Mouse (Mus musculus) frontal cortex, postnatal 10 days (tissue): ENCODE measurements around the gene P4hb.
A peak's percentile ranks its signal among the peaks of the same experiment; 100 is the strongest.
"Not testable (repeated sequence)": the region's sequence is repeated elsewhere in the genome, so short reads cannot be mapped to it uniquely, and the experiment has no call there.

Experiments used
- DNase-seq, 2 experiments: peaks; one replicate each; pipeline ENCODE4 v3.0.0; 2022; ENCODE audit warnings: low spot score in 2 of 2, mixed read lengths in 1 of 2

P4hb gene

DNA sequence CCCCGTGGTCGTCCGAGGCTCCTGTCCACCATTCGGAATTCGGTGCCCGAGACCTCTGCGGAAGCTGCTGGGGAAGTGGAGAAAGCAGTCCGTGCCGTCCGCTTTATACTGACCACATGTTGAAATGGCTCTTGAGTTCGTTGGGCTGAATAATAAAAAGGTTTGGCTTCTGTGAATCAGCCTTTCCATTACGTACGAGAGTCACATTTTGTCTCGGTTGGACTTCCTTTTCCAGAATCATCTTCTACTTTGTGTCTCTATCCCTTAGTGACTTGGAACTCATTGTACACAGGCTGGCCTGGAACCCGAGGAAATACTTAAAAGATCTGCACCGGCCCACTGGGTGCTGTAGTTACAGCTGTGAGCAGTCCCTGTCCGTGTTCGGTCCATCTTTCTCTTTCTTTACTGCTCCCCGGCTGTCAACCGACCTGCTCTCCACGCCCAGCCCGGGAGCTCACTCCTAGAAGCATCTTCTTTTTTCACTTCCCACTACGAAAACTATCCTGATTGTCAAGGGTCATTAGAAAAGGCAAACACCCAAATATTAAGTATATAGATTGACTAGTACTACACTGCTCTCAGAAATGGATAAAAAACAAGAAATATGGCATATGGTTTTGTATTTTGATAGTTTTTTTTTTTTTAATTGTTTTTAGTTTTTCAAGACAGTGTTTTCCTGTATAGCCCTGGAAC lies 678 bp upstream of the P4hb start:
- no peak for DNase-seq

DNA sequence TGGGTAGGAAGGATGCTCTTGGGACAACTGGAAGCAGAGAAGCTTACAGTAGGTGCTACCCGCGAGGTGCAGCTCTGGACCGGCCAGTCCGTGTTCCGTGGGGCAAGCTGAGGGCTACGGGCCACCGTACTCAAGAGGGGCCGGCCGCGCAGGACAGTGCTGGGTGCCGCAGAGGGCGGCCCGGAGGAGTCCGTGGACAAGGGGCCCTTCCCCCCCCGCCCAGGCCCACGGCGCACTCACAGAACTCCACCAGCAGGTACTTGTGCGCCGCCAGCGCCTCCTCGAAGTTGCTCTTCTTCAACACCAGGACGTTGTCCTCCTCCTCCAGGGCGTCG lies 669 bp downstream of the P4hb start:
- DNase-seq, result no peak

DNA sequence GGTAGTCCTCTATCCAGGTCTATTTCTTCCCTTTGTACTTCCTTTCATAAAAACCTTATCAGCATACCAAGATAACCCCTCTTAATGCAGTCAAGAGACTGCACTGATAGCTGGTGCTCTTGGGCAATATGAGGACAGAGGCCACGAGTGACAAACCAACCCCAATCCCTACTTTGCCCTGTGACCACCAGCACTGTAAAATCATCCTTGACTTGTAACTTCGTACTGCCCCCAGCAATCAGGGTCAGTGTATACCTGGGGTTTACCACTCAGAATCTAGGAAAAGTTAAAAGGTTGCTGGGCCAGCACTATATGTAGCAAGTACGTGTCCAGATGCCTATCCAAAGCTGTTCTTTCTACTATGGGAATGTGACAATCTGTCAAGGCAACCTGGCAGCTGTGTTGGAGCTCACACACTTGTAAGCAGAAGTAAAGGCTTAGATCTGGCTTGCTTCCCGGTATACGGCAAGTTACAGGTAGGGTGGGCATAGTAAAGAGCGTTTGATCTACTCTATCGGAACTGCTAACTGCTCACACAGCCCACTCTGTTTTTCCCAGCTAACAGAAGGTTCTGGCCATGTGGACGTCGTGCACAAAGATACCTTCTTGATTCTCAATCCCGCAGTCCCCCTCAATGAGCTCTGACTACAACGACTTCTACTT lies 1.2 kb downstream of the P4hb start:
- DNase-seq, result no peak

DNA sequence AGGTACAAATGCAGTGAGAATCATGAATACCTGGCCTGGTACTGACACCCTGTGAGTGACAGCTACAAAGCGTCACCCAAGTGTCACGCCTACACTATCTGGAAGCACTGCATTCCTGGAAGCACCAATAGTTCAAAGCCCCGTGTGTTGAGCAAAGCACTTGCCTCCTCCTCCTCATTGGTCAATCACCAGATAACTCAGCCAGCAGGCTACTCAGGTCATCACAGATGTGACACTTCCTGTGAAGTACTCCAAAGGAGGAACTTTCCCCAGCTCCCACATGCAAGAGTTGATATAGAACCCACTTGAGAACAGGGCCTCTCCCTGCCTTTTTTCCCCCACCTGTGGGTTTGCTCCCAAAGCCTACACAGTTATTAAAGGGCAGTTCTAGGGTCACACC lies 1.9 kb downstream of the P4hb start:
- DNase-seq, result no peak

DNA sequence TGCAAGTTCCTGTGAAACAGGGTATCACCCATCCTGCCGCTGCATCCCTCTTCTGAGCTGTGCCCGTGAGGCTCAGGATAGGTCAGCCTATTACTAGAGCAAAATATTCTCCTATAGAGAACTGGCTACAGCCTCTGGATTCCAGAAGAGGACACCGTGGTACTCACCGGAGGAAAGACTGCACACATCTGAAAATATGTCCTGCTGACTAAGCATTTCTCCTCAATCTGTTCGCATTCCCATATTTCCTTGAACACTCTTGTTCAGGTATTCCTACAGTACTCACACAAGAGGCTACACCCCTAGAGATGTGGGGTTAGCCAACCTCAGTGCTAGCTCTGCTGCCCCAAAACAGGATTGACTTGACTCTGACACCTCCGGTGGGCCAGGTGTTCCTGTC lies 4.7 kb downstream of the P4hb start:
- DNase-seq, result no peak

DNA sequence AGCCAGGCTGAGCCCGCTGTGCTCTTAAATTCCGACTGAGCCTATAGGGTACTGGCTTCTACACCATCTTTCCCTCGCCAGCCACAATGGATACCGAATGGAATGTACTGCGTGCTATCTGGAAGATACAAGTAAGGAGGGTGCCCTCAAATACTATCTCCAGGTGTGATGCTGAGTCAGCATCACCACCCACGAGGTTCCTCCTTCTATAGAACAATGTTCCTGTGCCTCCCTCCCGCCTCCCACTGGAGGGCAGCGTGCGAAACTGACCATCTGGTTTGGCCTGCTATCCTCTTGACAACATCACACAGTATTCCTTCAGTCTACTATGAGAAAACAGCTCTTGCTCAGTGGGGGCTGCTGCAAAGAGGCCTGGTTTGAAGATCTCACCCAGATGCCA lies 7.9 kb downstream of the P4hb start:
- DNase-seq, result no peak

DNA sequence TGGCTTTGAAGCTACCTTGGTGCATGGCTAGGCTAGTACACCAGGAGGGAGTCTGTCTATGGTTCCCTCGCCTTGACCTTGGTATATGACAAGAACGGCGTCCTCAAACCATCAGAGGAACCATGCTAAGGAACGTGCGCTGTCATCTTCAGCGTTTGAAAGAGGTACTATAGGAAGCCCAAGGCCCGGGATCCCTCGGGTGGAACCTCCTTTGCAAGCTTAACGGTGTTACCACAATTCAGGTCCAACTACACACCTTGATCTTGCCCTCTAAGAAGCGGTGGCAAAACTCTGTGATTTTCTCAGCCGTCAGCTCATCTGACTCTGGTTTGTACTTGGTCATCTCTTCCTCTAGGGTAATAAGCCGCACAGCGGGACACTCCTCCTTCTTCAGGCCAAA lies 10.1 kb downstream of the P4hb start:
- no peak for DNase-seq

DNA sequence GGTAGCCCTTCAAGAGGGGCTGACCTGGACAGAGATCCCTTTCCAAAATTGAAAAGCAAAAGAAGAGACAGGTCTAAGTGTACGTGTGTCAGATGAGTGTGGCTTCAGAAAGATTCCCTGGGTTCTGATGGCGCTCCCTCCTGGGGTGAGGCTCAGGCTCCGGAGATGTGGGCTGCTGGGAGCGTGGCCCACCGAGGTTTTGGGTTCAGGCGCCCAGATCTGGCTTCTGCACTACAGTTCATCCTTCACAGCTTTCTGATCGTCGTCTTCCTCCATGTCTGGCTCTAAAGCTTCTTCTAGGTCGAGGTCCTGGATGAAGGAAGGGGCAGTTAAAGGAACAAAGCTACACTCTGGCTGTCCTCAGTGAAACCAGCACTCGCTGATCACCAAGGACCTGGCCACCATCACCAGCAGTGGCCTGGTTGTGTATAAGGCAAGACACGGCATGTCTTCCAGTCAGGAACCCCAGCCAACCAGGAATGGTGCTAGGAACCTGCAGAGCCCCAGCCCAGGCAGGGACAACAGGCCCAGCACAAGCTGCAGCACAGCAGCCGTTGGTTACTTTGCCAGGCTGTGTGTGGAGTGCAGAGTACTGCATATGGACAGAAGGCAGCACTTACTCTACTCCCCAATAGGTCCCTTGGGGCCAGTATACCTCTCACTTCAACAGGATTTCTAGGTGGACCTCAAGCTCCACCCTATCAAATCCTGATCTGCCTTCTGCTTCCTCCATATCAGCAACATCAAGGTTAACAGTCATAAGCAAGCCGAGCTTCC lies 11.9 kb downstream of the P4hb start:
- DNase-seq, result no peak

DNA sequence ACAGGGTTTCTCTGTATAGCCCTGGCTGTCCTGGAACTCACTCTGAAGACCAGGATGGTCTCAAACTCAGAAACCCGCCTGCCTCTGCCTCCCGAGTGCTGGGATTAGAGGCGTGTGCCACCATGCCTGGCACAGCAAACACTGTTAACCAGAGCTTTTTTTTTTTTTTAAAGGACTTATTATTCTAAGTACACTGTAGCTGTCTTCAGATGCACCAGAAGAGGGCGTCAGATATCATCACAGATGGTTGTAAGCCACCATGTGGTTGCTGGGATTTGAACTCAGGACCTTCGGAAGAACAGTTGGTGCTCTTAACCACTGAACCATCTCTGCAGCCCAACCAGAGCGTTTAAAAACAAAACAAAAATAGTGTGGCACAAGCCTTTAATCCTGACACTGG lies 14.2 kb downstream of the P4hb start:
- DNase-seq, result not testable (repeated sequence)

DNA sequence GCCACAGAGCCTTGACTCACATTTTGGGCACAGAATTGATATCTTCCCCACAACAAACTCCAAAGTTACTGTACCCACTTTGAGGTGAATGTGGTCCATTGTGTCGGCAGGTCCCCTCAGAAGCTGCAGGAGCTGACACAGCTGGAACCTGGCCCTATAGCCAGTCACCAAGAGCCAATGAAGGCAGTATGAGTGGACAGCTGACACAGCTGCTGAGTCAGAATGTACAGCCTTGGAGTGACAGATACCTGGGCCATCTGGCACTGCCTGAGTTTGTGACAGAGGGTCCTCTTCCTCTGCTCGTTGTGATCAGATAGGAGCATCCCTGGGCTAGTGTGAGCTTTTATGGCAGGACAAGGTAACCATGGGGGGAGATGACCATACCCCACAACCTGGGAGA lies 17.8 kb downstream of the P4hb start:
- no peak for DNase-seq

DNA sequence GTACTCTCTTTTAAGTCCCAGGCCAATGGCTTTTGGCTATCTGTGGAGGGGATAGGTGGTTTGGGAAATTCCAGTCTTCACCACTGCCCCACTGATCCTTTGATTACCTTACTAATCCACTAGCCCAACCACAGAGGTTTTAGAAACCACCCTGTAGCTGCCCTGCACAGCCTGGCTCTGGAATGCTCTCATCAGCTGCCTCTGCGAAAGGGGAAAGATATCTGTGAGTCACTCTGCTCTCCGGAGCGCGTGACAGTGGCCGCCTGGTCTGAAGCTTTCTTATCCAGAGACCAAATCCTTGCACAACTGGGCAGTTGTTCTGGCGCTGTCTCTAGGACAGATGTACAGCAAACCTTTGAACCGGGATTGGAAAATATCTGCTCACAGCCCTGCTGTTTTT lies 18.2 kb downstream of the P4hb start:
- DNase-seq, result no peak

DNA sequence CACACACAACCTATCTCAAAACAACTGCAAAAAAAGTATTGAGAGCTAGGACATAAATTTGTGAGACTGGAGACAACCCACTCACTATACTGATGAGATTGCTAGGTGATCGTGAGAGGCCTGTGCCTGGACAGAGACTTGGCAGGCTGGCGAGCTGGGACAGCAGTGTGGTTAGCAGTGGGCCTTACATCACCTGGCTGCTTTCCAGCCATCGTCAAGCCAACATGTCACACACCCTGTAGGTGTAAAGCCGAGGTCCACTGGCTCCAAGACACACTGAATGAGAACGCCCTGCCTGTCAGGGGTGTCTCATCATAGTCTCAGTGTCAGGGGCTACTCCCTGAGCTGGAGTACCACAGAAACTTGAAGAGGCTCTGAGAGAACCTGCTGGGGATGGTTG lies 20.3 kb downstream of the P4hb start:
- no peak for DNase-seq

DNA sequence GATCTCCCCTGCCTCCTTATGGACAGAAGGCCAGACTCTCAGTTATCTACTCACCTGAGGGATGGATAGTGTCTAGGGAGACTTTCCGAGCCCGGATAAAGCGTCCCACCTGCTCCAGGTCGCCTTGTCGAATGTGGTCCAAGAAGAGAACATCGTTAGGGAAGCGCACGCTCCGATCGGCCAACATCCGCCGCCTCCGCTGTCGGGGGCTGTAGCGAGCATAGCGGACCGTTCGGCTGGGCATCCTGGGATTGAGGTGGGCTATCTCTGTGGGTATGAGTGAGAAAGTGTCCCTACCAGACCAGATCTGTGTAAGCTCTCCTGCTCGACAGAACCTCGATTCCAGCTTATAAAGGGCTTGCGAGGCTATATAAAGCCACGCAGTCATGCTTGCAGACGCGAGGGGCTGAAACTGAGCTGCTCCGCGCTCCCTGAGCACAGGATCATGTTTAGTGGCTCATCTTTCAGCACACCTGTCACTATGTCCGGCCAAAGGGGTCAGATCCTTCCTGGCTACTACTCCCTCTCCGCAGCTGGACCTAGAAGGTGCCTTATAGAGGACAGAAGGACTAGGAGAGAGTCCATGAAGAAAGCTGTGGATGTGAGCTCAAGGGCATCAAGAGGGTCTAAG lies 22.1 kb downstream of the P4hb start, which contains the start of gene Ppp1r27:
Ppp1r27 (minus strand) TSS at position 323 of the 631 bp plus-strand sequence.
- no peak for DNase-seq

DNA sequence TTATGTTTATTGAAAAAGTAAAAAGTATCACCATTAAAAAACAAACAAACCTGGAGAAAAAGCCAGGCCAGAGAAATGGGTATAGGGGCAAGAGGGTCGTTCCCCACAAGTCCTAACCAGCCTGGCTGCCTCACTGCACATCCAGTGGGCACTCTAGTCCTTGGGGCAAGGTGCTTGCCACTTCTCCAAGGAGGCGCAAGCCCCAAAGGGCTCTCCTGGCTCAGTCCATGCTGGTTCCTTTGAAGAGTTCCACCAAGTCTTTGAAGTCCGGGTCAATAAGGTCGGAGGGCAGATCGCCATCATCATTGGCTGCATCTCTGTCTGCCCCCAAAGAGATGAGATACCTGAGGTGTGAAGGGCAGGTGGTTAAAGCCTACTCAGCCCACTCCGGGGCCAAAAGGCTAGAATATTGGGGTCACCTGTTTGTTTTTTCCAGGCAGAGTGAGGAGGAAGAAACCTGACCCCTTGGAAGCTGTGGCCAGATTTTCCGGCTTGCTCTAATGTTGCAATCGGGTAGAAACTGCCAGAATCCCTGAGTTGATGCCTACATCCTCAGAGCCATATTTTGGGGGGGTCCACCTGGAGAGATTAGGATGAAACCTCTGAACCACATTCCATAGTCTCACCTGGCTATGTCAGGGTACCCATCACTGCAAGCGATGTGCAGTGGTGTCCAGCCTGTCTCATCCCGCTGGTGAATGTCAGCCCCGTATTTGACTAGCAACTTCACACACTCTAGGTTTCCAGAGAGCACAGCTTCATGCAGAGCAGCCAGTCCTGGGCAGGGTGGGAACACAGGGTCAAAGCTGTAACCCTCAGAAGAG lies 22.9 kb downstream of the P4hb start:
- DNase-seq, result no peak

DNA sequence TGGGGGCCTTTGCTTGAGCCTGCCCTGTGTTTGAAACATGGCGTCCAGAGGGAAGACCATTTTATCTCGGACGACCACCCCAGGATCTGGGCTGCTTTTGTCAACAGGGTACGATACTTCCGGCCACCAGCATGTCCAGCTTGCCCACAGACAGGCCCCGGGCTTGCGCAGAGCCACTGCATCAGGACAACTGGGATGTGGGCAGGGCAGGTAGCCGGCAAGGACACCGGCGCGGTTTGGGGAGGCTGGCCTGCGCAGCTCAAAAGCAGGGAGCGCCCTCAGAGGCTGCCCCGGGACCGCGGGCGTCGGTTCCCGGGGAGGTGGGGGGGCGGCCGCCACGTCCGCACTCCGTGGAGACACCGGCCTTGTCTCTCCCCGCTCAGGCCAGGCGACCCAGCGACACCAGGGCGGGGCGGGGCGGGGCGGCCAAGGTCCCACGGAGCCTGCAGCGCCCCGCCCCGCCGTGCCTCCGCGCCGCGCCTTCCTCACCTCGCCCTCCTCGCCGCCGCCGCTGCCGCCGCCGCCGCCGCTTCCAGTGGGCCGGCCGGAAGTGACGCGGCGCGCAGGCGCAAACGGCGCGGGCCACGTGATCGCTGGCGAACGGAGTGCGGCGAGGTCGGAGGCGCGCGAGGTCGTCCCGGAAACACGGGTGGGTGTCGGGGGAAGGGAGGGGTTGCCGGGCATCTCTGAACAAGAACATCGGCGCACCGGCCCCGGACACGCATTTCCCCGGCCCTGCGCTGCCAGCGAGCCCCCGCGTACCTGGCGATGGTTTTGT lies 23.7 kb downstream of the P4hb start, which contains the start of gene Mcrip1:
Mcrip1 (minus strand) TSS at position 560 of the 778 bp plus-strand sequence.
- peak; percentile 84 to 92 for DNase-seq

DNA sequence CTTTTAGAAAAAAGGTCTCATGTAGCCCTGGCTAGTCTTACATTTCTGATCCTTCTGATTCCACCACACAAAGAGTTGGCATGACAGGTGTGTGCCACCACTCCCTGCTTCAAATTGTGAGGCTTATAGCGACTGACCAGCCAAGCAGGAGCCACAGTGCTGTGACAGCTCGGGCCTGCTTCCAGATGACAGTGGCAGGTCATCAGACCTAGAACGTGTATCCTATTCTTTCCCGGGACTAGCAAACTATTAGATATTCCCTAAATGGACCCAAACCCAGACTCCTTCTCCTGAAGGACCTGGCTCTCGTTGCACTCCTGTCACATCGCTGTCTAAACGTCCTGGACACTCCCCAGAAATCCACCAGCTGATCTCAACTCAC lies 24.3 kb downstream of the P4hb start:
- DNase-seq, result no peak

DNA sequence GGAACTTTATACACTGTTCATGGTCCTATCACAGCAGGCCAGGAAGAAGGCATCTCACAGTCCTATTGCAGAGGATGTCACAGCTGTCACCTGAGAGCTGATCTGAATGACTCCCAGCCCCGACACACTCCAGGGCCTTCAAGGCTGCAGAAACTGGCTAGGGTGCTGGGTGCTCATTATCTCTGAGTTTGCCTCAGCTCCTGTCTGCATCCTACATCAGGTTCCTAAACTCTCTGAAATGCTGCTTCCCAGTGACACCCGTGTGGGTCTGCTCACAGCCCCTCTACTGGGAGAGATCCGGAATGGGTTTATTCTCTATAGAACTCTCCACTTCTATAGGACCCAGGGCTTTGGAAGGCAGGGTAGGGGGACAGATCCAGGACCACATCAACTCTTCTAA lies 24.8 kb downstream of the P4hb start:
- no peak for DNase-seq

DNA sequence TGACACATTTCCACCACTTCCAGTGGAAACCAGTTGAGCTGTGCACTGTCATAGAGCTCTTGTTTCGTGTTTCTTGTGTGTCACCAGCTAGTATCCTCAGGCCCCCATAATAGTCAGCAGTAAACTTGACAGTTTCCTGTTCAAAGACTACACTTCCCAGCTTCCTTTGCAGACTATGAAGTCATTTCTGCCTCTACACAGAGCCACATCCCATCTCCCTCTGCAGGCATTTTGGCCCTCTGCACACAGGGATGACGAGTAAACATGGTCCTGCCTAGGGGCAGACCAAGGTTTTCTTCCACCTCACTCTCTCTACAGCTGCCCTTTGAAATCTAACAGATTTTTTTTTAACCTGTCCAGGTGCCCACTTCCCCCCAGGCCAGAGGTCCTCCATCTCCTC lies 25.6 kb downstream of the P4hb start:
- no peak for DNase-seq

DNA sequence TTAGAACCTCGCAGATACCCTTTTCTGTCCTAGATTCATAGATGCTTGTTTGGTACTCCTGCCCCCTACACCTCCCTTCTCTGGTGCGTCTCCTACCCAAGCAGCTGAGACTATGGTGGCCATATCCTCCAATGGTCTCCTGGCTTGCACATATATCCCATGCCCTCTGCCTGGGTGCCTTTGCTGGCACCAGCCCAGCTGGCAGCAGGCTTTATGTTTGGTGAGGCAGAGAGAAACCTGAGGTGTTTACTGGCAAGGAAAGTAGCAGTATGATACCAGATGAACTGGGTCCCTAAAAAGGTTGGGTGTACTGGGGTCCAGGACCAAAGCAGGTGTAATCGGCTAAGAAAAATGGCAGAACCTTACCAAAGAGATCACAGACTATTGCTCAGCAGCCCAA lies 27.1 kb downstream of the P4hb start:
- DNase-seq, result no peak

DNA sequence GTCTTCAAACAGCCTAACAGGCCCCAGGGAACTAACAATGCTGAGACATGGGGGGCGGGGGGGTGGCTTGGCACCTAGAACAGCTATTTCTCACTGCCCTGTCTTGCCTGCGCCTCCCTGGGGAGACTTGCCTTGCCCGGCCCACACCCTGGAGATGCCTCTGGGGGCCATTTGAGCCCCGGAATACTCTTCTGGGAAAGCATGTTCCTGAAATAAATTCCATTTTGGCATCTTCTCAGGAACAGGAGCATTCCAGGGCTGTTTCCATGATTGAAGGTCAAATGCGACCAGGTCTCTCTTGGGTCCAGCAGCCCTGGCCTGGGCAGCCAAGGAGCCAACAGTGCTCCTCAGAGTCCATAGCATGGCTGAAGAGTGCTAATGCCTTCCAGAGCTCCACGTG lies 30.7 kb downstream of the P4hb start:
- no peak for DNase-seq

DNA sequence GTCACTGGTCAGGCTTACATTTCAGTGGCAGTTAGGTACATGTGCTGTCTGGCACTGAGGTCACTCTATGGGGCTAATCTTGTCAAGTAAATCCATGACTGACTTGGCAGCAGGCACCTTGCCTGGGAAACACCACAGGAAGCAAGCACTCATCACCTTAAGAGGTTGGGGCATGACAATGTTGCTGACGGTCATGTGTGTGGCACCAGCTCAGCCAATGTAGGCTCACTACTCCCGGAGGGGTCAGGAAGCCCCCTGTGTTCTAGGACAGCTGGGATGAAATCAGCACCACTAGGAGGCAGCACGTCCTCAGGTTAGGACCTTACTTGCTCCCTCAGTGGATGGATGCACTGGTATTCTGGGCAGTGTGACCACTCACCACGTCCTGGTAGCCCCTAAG lies 31.1 kb downstream of the P4hb start:
- no peak for DNase-seq
